Mouse (Mus musculus) embryonic facial prominence, embryonic 11.5 days (tissue): ENCODE results near the gene Aktip. TPM values are rescaled to one million over a fixed set of nuclear protein-coding genes. Genes with fewer than 3 reads are reported as not detected.

Experiments used
- ATAC-seq: fragments of 200-750 bp; cut with Nextera tagmentation; replicated peaks from 2 replicates; pipeline ENCODE4 v1.8.0; 2017; ENCODE audit warnings: low read depth; ENCODE audit not compliant: insufficient number of reproducible peaks, low FRiP score, low TSS enrichment
- DNase-seq: peaks from one replicate; pipeline ENCODE4 v3.0.0-alpha.2; 2015; ENCODE audit warnings: low spot score
- H3K27ac ChIP-seq: fragments of 300-500 bp; sonication (generic); replicated peaks from 2 replicates; pipeline ENCODE4 v1.5.1; 2014; ENCODE audit warnings: mild to moderate bottlenecking, low read depth, low read length, control low read depth
- H3K27me3 ChIP-seq: fragments of 300-500 bp; sonication (generic); 2 replicates; pipeline ENCODE4 v1.6.1; 2014; ENCODE audit warnings: mild to moderate bottlenecking, low read length, moderate library complexity, mixed read lengths; ENCODE audit not compliant: control insufficient read depth, insufficient read depth
- H3K36me3 ChIP-seq: fragments of 300-500 bp; sonication (generic); replicated peaks from 2 replicates; pipeline ENCODE4 v1.6.1; 2014; ENCODE audit warnings: low read depth, mild to moderate bottlenecking, low read length, moderate library complexity, mixed read lengths; ENCODE audit not compliant: control insufficient read depth, insufficient read depth
- H3K4me1 ChIP-seq: fragments of 300-500 bp; sonication (generic); 2 replicates; pipeline ENCODE4 v1.6.1; 2014; ENCODE audit warnings: low read length, mixed read lengths; ENCODE audit not compliant: control insufficient read depth, insufficient read depth
- H3K4me2 ChIP-seq: fragments of 300-500 bp; sonication (generic); 2 replicates; pipeline ENCODE4 v1.6.1; 2014; ENCODE audit warnings: low read depth, mild to moderate bottlenecking, control low read depth, low read length, moderate library complexity
- H3K4me3 ChIP-seq: fragments of 300-500 bp; sonication (generic); 2 replicates; pipeline ENCODE4 v1.5.1; 2014; ENCODE audit warnings: low read depth, low read length, control low read depth
- H3K9ac ChIP-seq: fragments of 300-500 bp; sonication (generic); replicated peaks from 2 replicates; pipeline ENCODE4 v1.6.1; 2014; ENCODE audit warnings: mild to moderate bottlenecking, control low read depth, low read length
- H3K9me3 ChIP-seq: fragments of 300-500 bp; sonication (generic); replicated peaks from 2 replicates; pipeline ENCODE4 v1.6.1; 2016; ENCODE audit warnings: mild to moderate bottlenecking, low read length, inconsistent platforms, mixed read lengths; ENCODE audit not compliant: control insufficient read depth
- WGBS: fragments of 180-500 bp; shearing (Covaris S2); extraction: QIAGEN DNeasy Blood & Tissue Kit; methylation state at CpG from one replicate; pipeline ENCODE4 v1.1.7; 2014; 5-methylcytosine and 5-hydroxymethylcytosine counted together
- polyA plus RNA-seq: library from polyadenylated mRNA; unstranded; fragments of >200 nt; fragmentation: Nextera tagmentation; extraction: Ambion mirVana; gene quantifications from 2 replicates; pipeline ENCODE4 v1.2.1, GENCODE M21; 2014

Aktip gene
- polyA plus RNA-seq, 1 experiment from 2014 or later: 64.9 TPM

DNA sequence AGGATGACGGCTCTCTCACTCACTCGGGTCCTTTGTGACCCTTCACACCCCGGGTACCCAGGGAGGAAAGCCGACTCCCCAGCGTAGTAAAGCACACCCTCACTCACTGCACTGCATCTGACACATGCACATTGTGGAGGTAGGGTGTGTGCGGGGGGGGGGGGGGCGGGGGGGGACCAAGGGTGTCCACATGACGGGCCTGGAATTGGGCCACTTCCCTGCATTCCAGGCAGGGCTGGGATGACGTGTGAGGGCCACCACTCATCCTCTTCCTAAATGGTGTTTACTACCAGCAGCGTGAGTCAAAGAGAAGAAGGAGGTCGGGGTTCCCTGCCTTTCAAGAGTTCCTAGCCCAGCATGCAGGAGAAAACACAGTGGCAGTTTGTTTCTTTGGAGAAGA is 11.6 kb downstream of the Aktip start:
- Histone ChIP-seq H3K27ac (no peak overlapping the region), H3K4me3 (no peak overlapping the region), H3K4me1 (no peaks in the 10 kb centered on the region; the same call in 1 of the 2 replicates), H3K36me3 (no peaks in the 10 kb centered on the region), H3K27me3 (no peaks in the 10 kb centered on the region), H3K4me2 (no peak overlapping the region), H3K9me3 (no peaks in the 10 kb centered on the region), H3K9ac (no peak overlapping the region)
- 74% methylated on average over 9 of the region's 11 CpGs for WGBS
- no peak for DNase-seq
- no peak for ATAC-seq

DNA sequence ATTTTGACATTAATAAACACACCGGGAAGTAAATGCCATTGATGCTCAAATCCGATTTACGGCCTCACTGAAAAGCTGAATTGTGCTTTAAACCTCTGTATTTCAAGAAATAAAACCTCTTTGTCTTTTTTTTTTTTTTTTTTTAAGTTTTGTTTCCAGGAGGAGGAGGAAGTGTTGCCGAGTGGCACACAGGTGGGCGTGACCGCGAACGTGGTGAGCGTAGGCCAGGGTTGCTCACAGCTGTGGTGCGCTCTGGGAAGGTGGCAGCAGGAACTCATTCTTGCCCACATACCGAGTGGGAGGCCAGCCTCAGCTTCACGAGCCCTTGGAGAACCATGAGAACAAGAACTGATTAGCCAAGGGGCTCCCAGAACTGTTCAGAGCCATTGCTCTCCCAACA is 13.4 kb downstream of the Aktip start:
- DNase-seq (no peak), ATAC-seq (no peak)
- Histone ChIP-seq H3K27ac (no peak overlapping the region), H3K4me1 (no peaks in the 10 kb centered on the region; the same call in 1 of the 2 replicates), H3K9ac (no peak overlapping the region), H3K27me3 (no peaks in the 10 kb centered on the region), H3K9me3 (no peaks in the 10 kb centered on the region), H3K4me3 (no peak overlapping the region), H3K4me2 (no peak overlapping the region), H3K36me3 (no peaks in the 10 kb centered on the region)
- WGBS: 75% methylated on average over 12 of the region's 12 CpGs

DNA sequence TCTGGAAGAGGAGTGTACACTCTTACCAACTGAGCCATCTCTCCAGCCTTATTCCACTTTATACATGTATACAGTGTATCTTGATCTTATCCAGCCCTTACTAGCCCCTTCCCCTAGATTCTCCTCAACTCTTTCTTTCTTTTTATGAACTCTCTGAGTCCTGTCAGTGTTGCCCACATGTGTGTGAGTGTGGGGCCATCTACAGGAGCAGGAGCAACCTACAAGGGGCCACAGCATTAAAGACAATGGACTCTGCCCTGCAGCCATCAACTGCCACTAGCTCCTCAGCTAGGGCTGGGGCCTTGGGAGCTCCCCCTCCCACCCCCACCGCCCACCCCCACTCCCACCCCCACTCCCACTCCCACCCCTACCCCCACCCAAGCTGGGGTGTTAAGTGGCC is 22.1 kb downstream of the Aktip start:
- Histone ChIP-seq H3K4me2 (no peak overlapping the region), H3K27ac (no peak overlapping the region), H3K4me1 (no peaks in the 10 kb centered on the region), H3K9ac (no peak overlapping the region), H3K36me3 (no peaks in the 10 kb centered on the region), H3K4me3 (no peak overlapping the region), H3K27me3 (no peaks in the 10 kb centered on the region), H3K9me3 (no peaks in the 10 kb centered on the region)
- WGBS: no CpG with 5 or more reads among the region's 1 CpGs
- DNase-seq (no peak), ATAC-seq (no peak)

DNA sequence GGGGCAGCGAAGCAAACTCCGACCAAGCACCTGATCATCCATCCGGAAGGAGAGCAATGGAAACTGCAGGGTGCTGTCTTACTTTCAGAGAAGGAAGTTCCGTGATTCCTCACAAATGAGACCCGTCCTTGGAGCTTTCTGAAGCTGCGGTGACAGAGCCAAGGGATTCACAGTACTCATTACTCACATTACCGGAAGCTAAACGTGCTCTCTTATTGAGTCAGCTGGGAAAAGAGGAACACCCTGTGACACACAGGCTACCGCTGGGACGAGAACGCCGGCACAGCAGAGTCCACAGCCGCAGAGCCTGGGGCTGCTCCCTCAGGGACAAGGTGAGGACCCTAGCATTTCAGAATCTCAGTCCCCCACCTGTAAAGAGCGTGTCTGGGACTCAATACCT is 23.6 kb downstream of the Aktip start:
- Histone ChIP-seq H3K4me2 (no peak overlapping the region), H3K4me1 (no peaks in the 10 kb centered on the region), H3K36me3 (no peaks in the 10 kb centered on the region), H3K9ac (no peak overlapping the region), H3K27ac (no peak overlapping the region), H3K27me3 (no peaks in the 10 kb centered on the region), H3K4me3 (no peak overlapping the region), H3K9me3 (no peaks in the 10 kb centered on the region)
- WGBS: 76% methylated on average over 14 of the region's 14 CpGs
- ATAC-seq (no peak), DNase-seq (no peak)

DNA sequence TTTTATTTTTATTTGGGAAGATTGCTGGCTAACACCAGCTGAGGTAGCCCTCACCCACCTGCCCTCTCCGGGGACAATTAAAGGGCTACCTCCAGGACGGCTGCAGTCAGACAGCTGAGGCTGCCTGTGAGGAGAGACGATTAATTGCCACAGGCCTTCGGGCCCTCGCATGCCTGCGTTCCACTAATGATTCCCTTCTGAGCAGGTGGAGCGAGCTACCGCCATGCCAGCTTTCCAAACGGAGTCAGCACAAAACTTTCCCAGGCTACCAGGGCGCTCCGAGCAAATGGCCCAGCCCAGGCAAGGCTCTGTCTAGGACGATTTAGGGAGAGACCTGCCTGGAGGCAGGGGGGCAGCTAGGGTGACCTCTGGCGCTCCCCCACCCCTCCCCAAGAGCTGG is 28.2 kb downstream of the Aktip start:
- H3K4me2 ChIP-seq: no peak overlapping the region
- WGBS: 51% methylated on average over 13 of the region's 13 CpGs
- no peaks in the 10 kb centered on the region for H3K36me3 ChIP-seq
- no peaks in the 10 kb centered on the region for H3K27me3 ChIP-seq
- no peak overlapping the region for H3K9ac ChIP-seq
- no peaks in the 10 kb centered on the region for H3K4me1 ChIP-seq
- H3K4me3 ChIP-seq: no peak overlapping the region
- no peak overlapping the region for H3K27ac ChIP-seq
- 0 out of 2 replicates have a peak, but pooled peaks have one; percentile 44 for ATAC-seq
- H3K9me3 ChIP-seq: no peaks in the 10 kb centered on the region
- peak; percentile 31 for DNase-seq

DNA sequence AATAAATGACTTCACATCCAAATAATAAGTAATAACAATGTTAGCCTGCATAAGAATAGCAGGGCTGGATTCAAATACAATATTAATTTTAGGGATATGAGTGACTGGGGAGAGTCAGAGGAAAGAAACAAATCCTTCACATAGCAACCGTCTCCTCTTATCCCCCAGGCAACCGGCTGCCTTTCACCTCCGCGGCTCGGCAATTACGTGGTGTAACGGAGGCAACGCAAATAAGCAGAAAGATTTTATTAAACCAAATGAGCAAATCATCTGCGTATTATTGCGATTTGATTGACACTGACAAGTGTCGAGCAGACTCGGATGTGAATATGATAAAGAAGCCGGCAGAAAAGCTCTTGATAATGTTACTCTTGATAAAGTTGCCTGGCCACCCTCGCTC is 28.9 kb downstream of the Aktip start:
- H3K9ac ChIP-seq: no peak overlapping the region
- no peak overlapping the region for H3K4me3 ChIP-seq
- ATAC-seq: no peak
- no peaks in the 10 kb centered on the region for H3K4me1 ChIP-seq
- H3K36me3 ChIP-seq: no peaks in the 10 kb centered on the region
- H3K9me3 ChIP-seq: no peaks in the 10 kb centered on the region
- no peaks in the 10 kb centered on the region for H3K27me3 ChIP-seq
- no peak overlapping the region for H3K27ac ChIP-seq
- H3K4me2 ChIP-seq: no peak overlapping the region
- DNase-seq: peak; percentile 18
- 57% methylated on average over 14 of the region's 14 CpGs for WGBS

DNA sequence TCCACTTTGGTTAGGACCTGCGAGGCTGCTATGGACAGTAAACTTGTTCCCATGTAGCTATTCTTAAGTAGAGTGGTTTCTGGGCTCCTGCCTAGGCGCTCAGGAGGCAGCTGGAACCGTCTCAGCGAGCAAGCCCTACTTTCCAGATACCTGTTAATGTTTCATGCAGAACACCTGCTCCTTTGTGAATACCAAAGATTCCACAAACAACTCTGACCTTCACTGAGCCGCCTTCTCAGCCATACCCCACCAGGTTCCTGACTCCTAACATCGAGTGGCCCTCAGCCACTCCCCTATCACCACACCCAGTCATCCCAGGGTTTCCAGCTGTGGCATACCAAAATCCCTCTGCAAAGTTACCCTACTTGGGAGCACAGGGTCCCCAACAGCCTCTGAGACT is 29.6 kb downstream of the Aktip start:
- ATAC-seq (no peak), DNase-seq (no peak)
- H3K36me3 ChIP-seq: no peaks in the 10 kb centered on the region
- no peak overlapping the region for H3K4me3 ChIP-seq
- H3K4me1 ChIP-seq: no peaks in the 10 kb centered on the region
- H3K27me3 ChIP-seq: no peaks in the 10 kb centered on the region
- no peak overlapping the region for H3K4me2 ChIP-seq
- H3K9ac ChIP-seq: no peak overlapping the region
- WGBS: 80% methylated on average over 6 of the region's 6 CpGs
- no peaks in the 10 kb centered on the region for H3K9me3 ChIP-seq
- no peak overlapping the region for H3K27ac ChIP-seq

DNA sequence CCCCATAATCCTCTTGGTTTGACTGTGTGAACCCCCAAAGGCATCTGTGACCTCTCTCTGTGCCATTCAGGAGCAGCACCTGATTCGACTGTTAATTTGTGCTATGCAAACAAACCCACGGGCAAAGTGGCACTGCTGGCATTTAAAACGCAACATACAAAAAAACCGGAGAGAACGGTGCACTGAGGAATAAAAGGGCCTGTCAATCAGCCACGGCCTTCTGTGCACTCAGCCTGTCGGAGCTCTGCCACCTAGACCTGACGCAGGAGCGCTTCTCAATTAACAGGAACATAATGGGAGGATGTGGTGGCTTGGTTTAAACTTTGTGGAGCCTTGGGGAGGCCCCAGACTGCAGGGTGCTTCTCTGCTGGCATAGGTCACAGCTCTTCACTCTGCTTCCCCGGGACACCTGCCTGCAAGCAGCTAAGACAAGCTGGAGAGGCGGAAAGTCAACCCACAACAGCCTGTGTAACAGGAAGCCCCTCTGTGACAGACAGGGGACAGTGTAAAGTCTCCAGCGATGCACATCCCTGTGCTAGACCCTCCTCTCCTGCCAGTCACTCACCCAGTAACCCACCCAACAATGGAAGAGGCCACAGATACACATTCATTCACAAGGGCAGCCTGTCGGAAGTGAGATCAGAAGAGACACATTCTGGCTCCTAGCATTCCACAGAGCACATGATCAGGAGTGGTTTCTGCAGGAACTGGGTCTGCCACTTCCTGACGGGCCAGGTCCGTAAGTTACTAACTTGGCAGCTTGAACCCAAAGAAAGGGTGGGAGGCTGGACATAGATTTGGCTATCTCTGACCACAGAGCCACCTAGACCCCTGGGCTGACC is 39.6 kb downstream of the Aktip start:
- DNase-seq: no peak
- no peaks in the 10 kb centered on the region for H3K27me3 ChIP-seq
- H3K9ac ChIP-seq: no peak overlapping the region
- H3K36me3 ChIP-seq: no peaks in the 10 kb centered on the region
- ATAC-seq: no peak
- no peak overlapping the region for H3K4me3 ChIP-seq
- H3K27ac ChIP-seq: no peak overlapping the region
- no peak overlapping the region for H3K4me2 ChIP-seq
- WGBS: 48% methylated on average over 15 of the region's 15 CpGs
- no peaks in the 10 kb centered on the region for H3K4me1 ChIP-seq
- H3K9me3 ChIP-seq: no peaks in the 10 kb centered on the region
